Mouse (Mus musculus) intestine, postnatal 0 days (tissue): ENCODE results near the gene 1520401A03Rik. TPM values are rescaled to one million over a fixed set of nuclear protein-coding genes. Genes with fewer than 3 reads are reported as not detected.
A peak's percentile ranks its signal among the peaks of the same experiment; 100 is the strongest.

Source experiments
- ATAC-seq: fragments of 200-750 bp; cut with Nextera tagmentation; 2 replicates; pipeline ENCODE4 v1.8.0; 2017; ENCODE audit warnings: mild to moderate bottlenecking, moderate TSS enrichment, moderate library complexity
- H3K27ac ChIP-seq: fragments of 300-500 bp; sonication (generic); 2 replicates; pipeline ENCODE4 v1.5.1; 2014; ENCODE audit warnings: mild to moderate bottlenecking, low read depth, low read length, moderate library complexity
- H3K27me3 ChIP-seq: fragments of 300-500 bp; sonication (generic); replicated peaks from 2 replicates; pipeline ENCODE4 v1.6.1; 2014; ENCODE audit warnings: low read length, mixed read lengths; ENCODE audit not compliant: control insufficient read depth, insufficient read depth
- H3K36me3 ChIP-seq: fragments of 300-500 bp; sonication (generic); 2 replicates; pipeline ENCODE4 v1.6.1; 2014; ENCODE audit warnings: mild to moderate bottlenecking, moderate library complexity; ENCODE audit not compliant: control insufficient read depth, insufficient read depth
- H3K4me1 ChIP-seq: fragments of 300-500 bp; sonication (generic); replicated peaks from 2 replicates; pipeline ENCODE4 v1.6.1; 2014; ENCODE audit warnings: antibody characterized with exemption, low read length, mixed read lengths; ENCODE audit not compliant: control insufficient read depth, insufficient read depth
- H3K4me2 ChIP-seq: fragments of 300-500 bp; sonication (generic); replicated peaks from 2 replicates; pipeline ENCODE4 v1.6.1; 2014; ENCODE audit warnings: low read depth, mild to moderate bottlenecking, moderate library complexity
- H3K4me3 ChIP-seq: fragments of 300-500 bp; sonication (generic); 2 replicates; pipeline ENCODE4 v1.5.1; 2014; ENCODE audit warnings: low read depth, low read length
- H3K9ac ChIP-seq: fragments of 300-500 bp; sonication (generic); 2 replicates; pipeline ENCODE4 v1.6.1; 2014; ENCODE audit warnings: mild to moderate bottlenecking, low read depth, low read length
- H3K9me3 ChIP-seq: fragments of 300-500 bp; sonication (generic); 2 replicates; pipeline ENCODE4 v1.6.1; 2016; ENCODE audit warnings: mixed run types; ENCODE audit not compliant: control insufficient read depth
- CTCF ChIP-seq: sonication (generic); IDR thresholded peaks from 2 replicates; pipeline ENCODE4 v1.5.1; 2016; ENCODE audit warnings: low read depth, mild to moderate bottlenecking, control low read depth, antibody characterized with exemption, moderate library complexity
- WGBS: fragments of 180-500 bp; shearing (Covaris S2); extraction: QIAGEN DNeasy Blood & Tissue Kit; methylation state at CpG from one replicate; pipeline ENCODE4 v1.1.7; 2014; 5-methylcytosine and 5-hydroxymethylcytosine counted together
- polyA plus RNA-seq: library from polyadenylated mRNA; unstranded; fragments of >200 nt; fragmentation: Nextera tagmentation; extraction: Ambion mirVana; gene quantifications from 2 replicates; pipeline ENCODE4 v1.2.1, GENCODE M21; 2015

The 1520401A03Rik gene
- polyA plus RNA-seq, 1 experiment from 2014 or later = not detected

GRCm38 (mm10) chr17:23744651-23745050, 22.1 kb upstream of the 1520401A03Rik start:
- peaks cover 44% of the 10 kb centered on the region for H3K27me3 ChIP-seq
- H3K27ac ChIP-seq = no peak overlapping the region
- no peaks in the 10 kb centered on the region for H3K36me3 ChIP-seq
- no peak for ATAC-seq
- peak overlapping the region; percentile 68 for H3K4me2 ChIP-seq
- H3K9ac ChIP-seq = no peak overlapping the region
- peaks cover 4% of the 10 kb centered on the region; the same call in 1 of the 2 replicates for H3K4me1 ChIP-seq
- TF ChIP-seq CTCF = no peak
- H3K9me3 ChIP-seq = no peaks in the 10 kb centered on the region
- H3K4me3 ChIP-seq = peak overlapping the region; percentile 29; the same call in 1 of the 2 replicates
- WGBS = 8% methylated on average over 14 of the region's 14 CpGs

- H3K9ac ChIP-seq = no peak overlapping the region
- H3K27me3 ChIP-seq = peaks cover 44% of the 10 kb centered on the region
- H3K9me3 ChIP-seq = no peaks in the 10 kb centered on the region
- no peak overlapping the region for H3K27ac ChIP-seq
- no peak for ATAC-seq
- no peaks in the 10 kb centered on the region for H3K36me3 ChIP-seq
- 29% methylated on average over 8 of the region's 8 CpGs for WGBS
- no peak overlapping the region for H3K4me3 ChIP-seq
- peaks cover 4% of the 10 kb centered on the region; the same call in 1 of the 2 replicates for H3K4me1 ChIP-seq
- TF ChIP-seq CTCF = no peak
- H3K4me2 ChIP-seq = 0 out of 2 replicates have a peak overlapping the region, but pooled peaks have one; percentile 68
Measured at GRCm38 (mm10) chr17:23744076-23744475, 21.5 kb upstream of the 1520401A03Rik start.

GRCm38 (mm10) chr17:23742941-23743340, 20.4 kb upstream of the 1520401A03Rik start:
- TF ChIP-seq CTCF = no peak
- Histone ChIP-seq H3K27ac (no peak overlapping the region), H3K4me2 (peak overlapping the region; percentile 51), H3K9ac (no peak overlapping the region), H3K36me3 (no peaks in the 10 kb centered on the region), H3K4me1 (peaks cover 4% of the 10 kb centered on the region; the same call in 1 of the 2 replicates), H3K27me3 (peaks cover 44% of the 10 kb centered on the region), H3K4me3 (no peak overlapping the region), H3K9me3 (no peaks in the 10 kb centered on the region)
- WGBS = 64% methylated on average over 12 of the region's 12 CpGs
- no peak for ATAC-seq

GRCm38 (mm10) chr17:23742210-23742793, 19.7 kb upstream of the 1520401A03Rik start:
- Histone ChIP-seq H3K36me3 (peaks cover 5% of the 10 kb centered on the region; the same call in 1 of the 2 replicates), H3K27me3 (peaks cover 44% of the 10 kb centered on the region), H3K4me3 (peak overlapping the region; percentile 9; the same call in 1 of the 2 replicates), H3K27ac (no peak overlapping the region), H3K9ac (no peak overlapping the region), H3K9me3 (no peaks in the 10 kb centered on the region), H3K4me2 (peak overlapping the region; percentile 51), H3K4me1 (peaks cover 4% of the 10 kb centered on the region; the same call in 1 of the 2 replicates)
- TF ChIP-seq CTCF = no peak
- ATAC-seq = no peak
- WGBS = 7% methylated on average over 44 of the region's 44 CpGs

- WGBS = 52% methylated on average over 38 of the region's 38 CpGs
- Histone ChIP-seq H3K9me3 (no peaks in the 10 kb centered on the region), H3K4me3 (peak overlapping the region; percentile 9; the same call in 1 of the 2 replicates), H3K4me1 (peaks cover 4% of the 10 kb centered on the region; the same call in 1 of the 2 replicates), H3K4me2 (peak overlapping the region; percentile 51; the same call in 1 of the 2 replicates), H3K27ac (no peak overlapping the region), H3K27me3 (peaks cover 44% of the 10 kb centered on the region), H3K36me3 (peaks cover 12% of the 10 kb centered on the region), H3K9ac (no peak overlapping the region)
- no peak for TF ChIP-seq CTCF
- no peak for ATAC-seq
Measured at GRCm38 (mm10) chr17:23741359-23742209, 19.0 kb upstream of the 1520401A03Rik start.

GRCm38 (mm10) chr17:23740598-23741021, 18.0 kb upstream of the 1520401A03Rik start, which contains the start of gene Paqr4:
Gene Paqr4, minus strand, starts transcription at chr17:23740867.
- peaks cover 37% of the 10 kb centered on the region for H3K27me3 ChIP-seq
- no peak for TF ChIP-seq CTCF

More at GRCm38 (mm10) chr17:23740598-23741021, 18.0 kb upstream of the 1520401A03Rik start, which contains the start of gene Paqr4:
- ATAC-seq = peak; percentile 56
- Histone ChIP-seq H3K27ac (peak within 1 kb of the TSS; percentile 36; the same call in 1 of the 2 replicates), H3K4me2 (peak within 1 kb of the TSS; percentile 96), H3K9ac (peak within 1 kb of the TSS; percentile 60), H3K4me3 (peak within 1 kb of the TSS; percentile 59), H3K4me1 (peaks cover 4% of the 10 kb centered on the region; the same call in 1 of the 2 replicates), H3K9me3 (no peaks in the 10 kb centered on the region), H3K36me3 (peaks cover 20% of the 10 kb centered on the region)
- 3% methylated on average over 13 of the region's 13 CpGs for WGBS
